Mouse (Mus musculus) kidney, embryonic 14.5 days (tissue): ENCODE measurements around the gene Wdr91. TPM values are rescaled to one million over a fixed set of nuclear protein-coding genes. Genes with fewer than 3 reads are reported as not detected.

ENCODE experiments used
- ATAC-seq: fragments of 200-750 bp; cut with Nextera tagmentation; 2 replicates; pipeline ENCODE4 v1.8.0; 2017; ENCODE audit warnings: moderate number of reproducible peaks, mild to moderate bottlenecking, moderate TSS enrichment, moderate library complexity; ENCODE audit not compliant: low FRiP score, low TSS enrichment
- H3K27ac ChIP-seq: fragments of 300-500 bp; sonication (generic); 2 replicates; pipeline ENCODE4 v1.5.1; 2014; ENCODE audit warnings: low read depth, mild to moderate bottlenecking, low read length, moderate library complexity, mixed read lengths
- H3K27me3 ChIP-seq: fragments of 300-500 bp; sonication (generic); 2 replicates; pipeline ENCODE4 v1.6.1; 2014; ENCODE audit warnings: mild to moderate bottlenecking, low read length; ENCODE audit not compliant: control insufficient read depth, insufficient read depth
- H3K36me3 ChIP-seq: fragments of 300-500 bp; sonication (generic); 2 replicates; pipeline ENCODE4 v1.6.1; 2014; ENCODE audit warnings: low read length, mixed read lengths; ENCODE audit not compliant: control insufficient read depth, insufficient read depth
- H3K4me1 ChIP-seq: fragments of 300-500 bp; sonication (generic); 2 replicates; pipeline ENCODE4 v1.6.1; 2014; ENCODE audit warnings: low read length, mixed read lengths; ENCODE audit not compliant: control insufficient read depth, insufficient read depth
- H3K4me2 ChIP-seq: fragments of 300-500 bp; sonication (generic); replicated peaks from 2 replicates; pipeline ENCODE4 v1.6.1; 2014; ENCODE audit warnings: low read depth, mild to moderate bottlenecking, low read length
- H3K4me3 ChIP-seq: fragments of 300-500 bp; sonication (generic); 2 replicates; pipeline ENCODE4 v1.5.1; 2014; ENCODE audit warnings: mild to moderate bottlenecking, low read length
- H3K9ac ChIP-seq: fragments of 300-500 bp; sonication (generic); 2 replicates; pipeline ENCODE4 v1.6.1; 2014; ENCODE audit warnings: low read depth, mild to moderate bottlenecking, low read length, moderate library complexity
- H3K9me3 ChIP-seq: fragments of 300-500 bp; sonication (generic); 2 replicates; pipeline ENCODE4 v1.6.1; 2016; ENCODE audit warnings: low read length; ENCODE audit not compliant: control insufficient read depth
- WGBS: fragments of 180-500 bp; shearing (Covaris S2); extraction: QIAGEN DNeasy Blood & Tissue Kit; methylation state at CpG from one replicate; pipeline ENCODE4 v1.1.7; 2014; 5-methylcytosine and 5-hydroxymethylcytosine counted together
- polyA plus RNA-seq: library from polyadenylated mRNA; unstranded; fragments of >200 nt; fragmentation: Nextera tagmentation; extraction: Ambion mirVana; gene quantifications from 2 replicates; pipeline ENCODE4 v1.2.1, GENCODE M21; 2014

The Wdr91 gene
- 7.3 and 11.0 TPM in 2 replicates for polyA plus RNA-seq

GRCm38 (mm10) chr6:34910371-34911219, at the start of gene Wdr91:
Wdr91 (minus strand) TSS chr6:34910876.
- no peaks in the 10 kb centered on the region for H3K27me3 ChIP-seq
- H3K9ac ChIP-seq, result peak within 1 kb of the TSS; percentile 61
- H3K9me3 ChIP-seq, result no peaks in the 10 kb centered on the region
- WGBS, result under 1% methylated on average over 63 of the region's 64 CpGs
- ATAC-seq, result peak; percentile 94
- H3K4me2 ChIP-seq, result peak within 1 kb of the TSS; percentile 73
- peaks cover 14% of the 10 kb centered on the region; the same call in 1 of the 2 replicates for H3K36me3 ChIP-seq
- H3K27ac ChIP-seq, result peak within 1 kb of the TSS; percentile 38; the same call in 1 of the 2 replicates
- H3K4me1 ChIP-seq, result peaks cover 6% of the 10 kb centered on the region; the same call in 1 of the 2 replicates
- H3K4me3 ChIP-seq, result peak within 1 kb of the TSS; percentile 73

- 75% methylated on average over 7 of the region's 7 CpGs for WGBS
- no peak for ATAC-seq
Observed at GRCm38 (mm10) chr6:34959131-34959530, 48.5 kb upstream of the Wdr91 start.

DNA sequence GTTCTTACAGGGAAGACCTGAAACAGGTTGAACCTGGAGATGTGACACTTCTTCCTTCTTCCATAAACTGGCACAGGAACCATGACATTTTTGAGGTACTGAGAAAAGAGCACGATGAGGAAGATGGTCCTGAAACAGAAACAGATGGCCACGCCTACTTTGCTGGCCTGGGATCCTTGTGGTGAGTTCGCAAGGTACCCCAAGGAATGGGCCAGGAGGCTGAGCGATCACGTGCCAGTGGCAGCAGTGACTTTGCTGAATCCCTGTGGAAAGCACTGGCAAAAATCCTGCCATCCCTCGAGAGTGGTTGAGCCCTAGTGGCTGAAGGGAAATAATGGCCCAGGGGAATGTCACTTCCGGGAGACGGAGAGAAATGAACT, 45.2 kb upstream of the Wdr91 start:
- H3K36me3 ChIP-seq, result no peaks in the 10 kb centered on the region
- WGBS, result 44% methylated on average over 8 of the region's 8 CpGs

More at GRCm38 (mm10) chr6:34959131-34959530, 48.5 kb upstream of the Wdr91 start:
- Histone ChIP-seq H3K4me1 (no peaks in the 10 kb centered on the region), H3K9me3 (no peaks in the 10 kb centered on the region), H3K4me3 (no peak overlapping the region), H3K4me2 (no peak overlapping the region), H3K9ac (no peak overlapping the region), H3K27me3 (no peaks in the 10 kb centered on the region), H3K36me3 (no peaks in the 10 kb centered on the region), H3K27ac (no peak overlapping the region)

DNA sequence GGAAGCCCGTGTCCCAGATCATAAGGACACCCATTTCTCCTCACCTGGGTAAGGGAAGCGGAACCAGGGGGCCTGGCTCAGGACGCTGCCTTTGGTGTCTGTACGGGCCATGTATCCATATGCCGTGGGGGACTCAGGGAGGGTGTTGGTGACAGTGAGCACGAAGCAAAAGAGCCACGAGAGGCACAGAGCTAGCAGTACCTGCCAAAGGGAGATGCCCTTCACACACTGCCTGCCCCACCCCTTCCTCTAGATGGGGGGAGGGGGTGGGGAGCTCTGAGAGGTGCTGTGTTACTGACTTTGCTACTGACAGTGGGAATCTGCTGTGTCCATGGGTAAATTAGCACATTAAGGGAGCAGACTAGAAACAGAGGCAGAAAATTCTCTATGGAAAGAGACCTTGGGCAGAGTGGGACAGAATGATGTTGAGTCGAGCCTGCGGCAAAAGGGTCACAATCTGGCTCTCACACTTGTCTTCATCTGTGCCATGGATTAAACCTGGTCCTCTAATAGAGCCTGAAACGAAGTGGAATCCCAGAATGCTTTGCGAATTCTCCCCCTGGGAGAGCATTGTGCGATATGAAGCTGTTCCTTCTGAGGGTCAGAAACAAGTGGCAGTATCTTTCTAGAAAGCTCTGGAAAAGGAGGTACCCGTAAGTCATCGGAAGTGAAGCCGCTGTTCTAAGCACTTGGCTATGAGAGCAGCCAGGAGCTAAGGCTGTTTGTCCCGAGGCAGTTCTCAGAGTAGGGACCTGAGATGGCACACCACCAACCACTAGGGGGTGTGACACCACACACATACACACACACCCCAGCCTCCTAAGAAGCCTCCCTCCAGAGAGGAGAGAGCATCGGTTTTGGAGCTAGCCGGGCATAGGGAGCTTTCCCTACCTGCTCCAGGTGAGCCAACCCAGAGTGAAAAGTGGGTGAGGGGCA, 44.5 kb upstream of the Wdr91 start:
- WGBS, result 48% methylated on average over 18 of the region's 18 CpGs
- Histone ChIP-seq H3K4me3 (no peak overlapping the region), H3K27me3 (no peaks in the 10 kb centered on the region), H3K27ac (no peak overlapping the region), H3K36me3 (no peaks in the 10 kb centered on the region), H3K9me3 (no peaks in the 10 kb centered on the region), H3K4me1 (no peaks in the 10 kb centered on the region), H3K4me2 (peak overlapping the region; percentile 25), H3K9ac (no peak overlapping the region)
- ATAC-seq, result peak; percentile 73

More for the DNA sequence above, 45.2 kb upstream of the Wdr91 start:
- no peaks in the 10 kb centered on the region for H3K4me1 ChIP-seq
- H3K27ac ChIP-seq, result no peak overlapping the region
- no peaks in the 10 kb centered on the region for H3K9me3 ChIP-seq
- no peak overlapping the region for H3K4me3 ChIP-seq
- H3K4me2 ChIP-seq, result peak overlapping the region; percentile 25; the same call in 1 of the 2 replicates
- ATAC-seq, result no peak
- H3K9ac ChIP-seq, result no peak overlapping the region
- H3K27me3 ChIP-seq, result no peaks in the 10 kb centered on the region

- Histone ChIP-seq H3K4me3 (no peak overlapping the region), H3K9me3 (0 out of 2 replicates have a peak, but pooled peaks cover 3% of the 10 kb centered on the region), H3K4me2 (no peak overlapping the region), H3K27me3 (no peaks in the 10 kb centered on the region), H3K4me1 (no peaks in the 10 kb centered on the region), H3K36me3 (no peaks in the 10 kb centered on the region), H3K27ac (no peak overlapping the region), H3K9ac (no peak overlapping the region)
- WGBS, result 60% methylated on average over 7 of the region's 7 CpGs
- no peak for ATAC-seq
Observed at GRCm38 (mm10) chr6:34951956-34952667, 41.4 kb upstream of the Wdr91 start.

- no peaks in the 10 kb centered on the region for H3K36me3 ChIP-seq
- ATAC-seq, result no peak
- H3K4me1 ChIP-seq, result no peaks in the 10 kb centered on the region
- H3K9me3 ChIP-seq, result 0 out of 2 replicates have a peak, but pooled peaks cover 3% of the 10 kb centered on the region
- 84% methylated on average over 7 of the region's 7 CpGs for WGBS
- H3K4me2 ChIP-seq, result no peak overlapping the region
- H3K27ac ChIP-seq, result no peak overlapping the region
- H3K9ac ChIP-seq, result no peak overlapping the region
- H3K27me3 ChIP-seq, result no peaks in the 10 kb centered on the region
- no peak overlapping the region for H3K4me3 ChIP-seq
Observed at GRCm38 (mm10) chr6:34951518-34951917, 40.8 kb upstream of the Wdr91 start.

GRCm38 (mm10) chr6:34948461-34948860, 37.8 kb upstream of the Wdr91 start:
- H3K9me3 ChIP-seq, result 0 out of 2 replicates have a peak, but pooled peaks cover 3% of the 10 kb centered on the region
- H3K4me1 ChIP-seq, result no peaks in the 10 kb centered on the region
- no peak overlapping the region for H3K4me3 ChIP-seq
- H3K27me3 ChIP-seq, result no peaks in the 10 kb centered on the region
- H3K4me2 ChIP-seq, result peak overlapping the region; percentile 35
- 19% methylated on average over 11 of the region's 11 CpGs for WGBS
- H3K36me3 ChIP-seq, result no peaks in the 10 kb centered on the region
- no peak overlapping the region for H3K27ac ChIP-seq
- ATAC-seq, result no peak
- no peak overlapping the region for H3K9ac ChIP-seq

DNA sequence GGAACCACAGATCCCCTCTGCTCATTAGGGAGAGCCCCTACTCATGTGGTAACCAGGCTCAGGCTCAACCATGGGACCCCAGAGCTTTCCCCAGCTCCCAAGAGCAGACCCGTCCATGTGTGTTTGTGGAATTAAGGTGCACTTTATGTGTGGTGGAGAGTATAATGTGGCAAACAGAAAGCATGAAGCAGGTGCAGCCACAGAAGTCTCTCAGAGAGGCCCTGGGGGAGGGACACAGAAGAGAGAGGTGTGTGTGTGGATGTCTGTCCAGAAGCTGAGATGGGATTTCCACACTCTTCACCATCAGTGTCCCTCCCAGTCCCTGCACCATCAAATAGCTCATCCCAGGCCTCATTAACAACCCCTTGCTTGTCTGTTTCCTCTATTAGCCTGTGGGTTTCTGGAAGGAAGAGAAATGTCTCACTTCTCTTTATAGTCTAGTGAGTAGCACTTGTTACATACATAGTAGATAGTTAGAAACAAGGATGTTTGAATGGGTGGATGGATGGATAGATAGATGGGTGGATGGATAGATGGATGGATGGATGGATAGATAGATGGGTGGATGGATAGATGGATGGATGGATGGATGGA, 35.9 kb upstream of the Wdr91 start:
- H3K9me3 ChIP-seq, result 0 out of 2 replicates have a peak, but pooled peaks cover 3% of the 10 kb centered on the region
- H3K4me3 ChIP-seq, result no peak overlapping the region
- no peak for ATAC-seq
- no peak overlapping the region for H3K4me2 ChIP-seq
- H3K27me3 ChIP-seq, result no peaks in the 10 kb centered on the region
- H3K36me3 ChIP-seq, result no peaks in the 10 kb centered on the region
- H3K27ac ChIP-seq, result no peak overlapping the region
- 72% methylated on average over 1 of the region's 1 CpGs for WGBS
- no peaks in the 10 kb centered on the region for H3K4me1 ChIP-seq
- H3K9ac ChIP-seq, result no peak overlapping the region
